Mouse (Mus musculus): ENCODE measurements around the gene Atoh8.

Gene Atoh8

GRCm38 (mm10) chr6:72235098-72235806 is at the start of gene Atoh8:
Gene Atoh8, minus strand, starts transcription at chr6:72235577.
- peak; percentile 76 for DNase-seq (ENCODE audit: inconsistent ontology term)

GRCm38 (mm10) chr6:72283914-72284313 is 48.5 kb upstream of the Atoh8 start:
- peak; percentile 22 for DNase-seq (ENCODE audit: inconsistent ontology term)

- DNase-seq (ENCODE audit: inconsistent ontology term) = no peak
Observed at GRCm38 (mm10) chr6:72280410-72280998, 45.1 kb upstream of the Atoh8 start.

- DNase-seq (ENCODE audit: inconsistent ontology term) = no peak
Observed at GRCm38 (mm10) chr6:72279505-72279904, 44.1 kb upstream of the Atoh8 start.

GRCm38 (mm10) chr6:72278835-72279234 is 43.5 kb upstream of the Atoh8 start:
- no peak for DNase-seq (ENCODE audit: inconsistent ontology term)

- DNase-seq (ENCODE audit: inconsistent ontology term) = peak; percentile 11
Observed at GRCm38 (mm10) chr6:72277508-72278166, 42.3 kb upstream of the Atoh8 start.

GRCm38 (mm10) chr6:72276972-72277441 is 41.6 kb upstream of the Atoh8 start:
- DNase-seq (ENCODE audit: inconsistent ontology term) = peak; percentile 6

GRCm38 (mm10) chr6:72276141-72276540 is 40.8 kb upstream of the Atoh8 start:
- no peak for DNase-seq (ENCODE audit: inconsistent ontology term)

GRCm38 (mm10) chr6:72275527-72275926 is 40.1 kb upstream of the Atoh8 start:
- no peak for DNase-seq (ENCODE audit: inconsistent ontology term)

- DNase-seq (ENCODE audit: inconsistent ontology term) = no peak
Observed at GRCm38 (mm10) chr6:72273153-72273552, 37.8 kb upstream of the Atoh8 start.

GRCm38 (mm10) chr6:72272161-72272696 is 36.9 kb upstream of the Atoh8 start:
- no peak for DNase-seq (ENCODE audit: inconsistent ontology term)

GRCm38 (mm10) chr6:72270952-72271519 is 35.7 kb upstream of the Atoh8 start:
- DNase-seq (ENCODE audit: inconsistent ontology term) = no peak

GRCm38 (mm10) chr6:72270258-72270657 is 34.9 kb upstream of the Atoh8 start:
- DNase-seq (ENCODE audit: inconsistent ontology term) = no peak

- no peak for DNase-seq (ENCODE audit: inconsistent ontology term)
Observed at GRCm38 (mm10) chr6:72268149-72268847, 32.9 kb upstream of the Atoh8 start.

- DNase-seq (ENCODE audit: inconsistent ontology term) = no peak
Observed at GRCm38 (mm10) chr6:72265664-72266063, 30.3 kb upstream of the Atoh8 start.

GRCm38 (mm10) chr6:72263679-72264265 is 28.4 kb upstream of the Atoh8 start:
- no peak for DNase-seq (ENCODE audit: inconsistent ontology term)

GRCm38 (mm10) chr6:72261683-72262320 is 26.4 kb upstream of the Atoh8 start:
- DNase-seq (ENCODE audit: inconsistent ontology term) = no peak

- DNase-seq (ENCODE audit: inconsistent ontology term) = peak; percentile 74
Observed at GRCm38 (mm10) chr6:72260981-72261682, 25.8 kb upstream of the Atoh8 start.

GRCm38 (mm10) chr6:72259474-72259873 is 24.1 kb upstream of the Atoh8 start:
- no peak for DNase-seq (ENCODE audit: inconsistent ontology term)

GRCm38 (mm10) chr6:72255294-72255693 is 19.9 kb upstream of the Atoh8 start:
- DNase-seq (ENCODE audit: inconsistent ontology term) = no peak

Data from Muller cell, postnatal 12 days (primary cell).